Mouse (Mus musculus): ENCODE data around the gene Zfp981. TPM values are rescaled to one million over a fixed set of nuclear protein-coding genes. Genes with fewer than 3 reads are reported as not detected.
A peak's percentile ranks its signal among the peaks of the same experiment; 100 is the strongest.
"Not testable (repeated sequence)": the region's sequence is repeated elsewhere in the genome, so short reads cannot be mapped to it uniquely, and the experiment has no call there.

Gene Zfp981
- polyA plus RNA-seq, 1 experiment from 2014 or later, result 0.10 TPM

- H3K4me2 ChIP-seq; H3K9ac ChIP-seq; H3K4me1 ChIP-seq; H3K27me3 ChIP-seq; H3K27ac ChIP-seq; H3K9me3 ChIP-seq (replicated peaks); H3K4me3 ChIP-seq; H3K36me3 ChIP-seq (ENCODE audit: poor library complexity, severe bottlenecking): not testable (repeated sequence)
- 2% methylated on average over 16 of the region's 111 CpGs for WGBS
- peak; percentile 50; the same call in 1 of the 2 replicates for ATAC-seq
These were observed 78.4 kb downstream of the Zfp981 start for GRCm38 (mm10) chr4:146579905-146580873.

Other genes with a start within 250 kb of the Zfp981 start
- gene Zfp992, start 53.0 kb upstream of the Zfp981 start, polyA plus RNA-seq (2015; fragmentation: Nextera tagmentation; extraction: Ambion mirVana), result 1.3 and 1.5 TPM in 2 replicates
- gene Zfp993, start 108.9 kb downstream of the Zfp981 start, polyA plus RNA-seq (2015; fragmentation: Nextera tagmentation; extraction: Ambion mirVana), result 0.87 and 1.4 TPM in 2 replicates